Mouse (Mus musculus) left cerebral cortex, postnatal 25 days (tissue): ENCODE results near the gene Esp34. TPM values are rescaled to one million over a fixed set of nuclear protein-coding genes. Genes with fewer than 3 reads are reported as not detected.

Experiments
- DNase-seq, 2 experiments: peaks; one replicate each; pipeline ENCODE4 v3.0.0; 2022; ENCODE audit warnings: low spot score in 2 of 2, mixed read lengths in 1 of 2
- intact Hi-C: fragments of 180-260 bp; cut with DNase I; formaldehyde crosslinking; loops from one replicate; pipeline ENCODE4 v1.15.1; 2025
- total RNA-seq, 2 experiments: library from RNA; stranded (reverse); gene quantifications; 2 replicates each; pipeline ENCODE4 v1.2.3; 2021

Gene Esp34
- total RNA-seq = not detected

DNA sequence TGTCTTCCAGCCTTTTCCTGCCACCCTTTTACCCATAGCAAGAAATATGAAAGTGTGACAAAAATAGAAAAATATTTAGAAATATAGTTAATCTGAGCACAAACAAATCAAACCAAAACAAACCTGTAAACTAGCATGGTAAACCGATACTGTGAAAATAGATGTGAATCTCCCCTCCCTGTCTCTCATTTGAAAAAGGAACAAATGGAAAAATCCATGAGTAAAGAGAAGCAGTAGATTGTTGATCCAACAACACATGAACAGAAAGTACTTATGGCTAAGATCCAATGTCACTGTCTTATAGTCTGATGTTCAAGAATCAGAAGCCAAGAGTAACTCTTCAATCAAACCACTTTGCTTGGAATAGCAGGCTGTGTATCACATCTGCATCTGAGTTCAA is at the start of gene Esp34:
Gene Esp34 (plus strand): TSS at position 301 of the 400 bp plus-strand sequence.
- no peak for DNase-seq
- intact Hi-C loops = no loop called here

DNA sequence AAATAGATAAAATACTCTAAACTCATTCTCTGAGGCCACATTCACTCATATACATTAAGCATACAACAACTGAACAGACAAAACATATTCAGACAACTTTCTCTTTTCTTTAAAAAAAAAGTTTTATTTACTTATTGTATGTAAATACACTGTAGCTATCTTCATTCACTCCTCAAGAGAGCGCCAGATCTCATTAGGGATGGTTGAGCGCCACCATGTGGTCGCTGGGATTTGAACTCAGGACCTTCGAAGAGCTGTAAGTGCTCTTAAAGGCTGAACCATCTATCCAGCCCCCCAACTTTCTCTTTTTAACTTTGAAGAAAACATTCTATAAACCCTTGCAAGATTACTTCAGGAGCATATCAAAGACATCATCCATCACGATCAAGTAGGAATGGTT is 8.5 kb downstream of the Esp34 start:
- DNase-seq = no peak
- intact Hi-C loops = no loop called here

Other genes with a start within 250 kb of the Esp34 start
- not detected for gene Olfr137, start 246.6 kb upstream of the Esp34 start, total RNA-seq
- not detected for gene Olfr136, start 224.4 kb upstream of the Esp34 start, total RNA-seq
- gene Esp36, start 134.0 kb upstream of the Esp34 start, total RNA-seq = not detected
- not detected for gene Esp31, start 85.3 kb downstream of the Esp34 start, total RNA-seq